Mouse (Mus musculus) lung, adult 2 months (tissue): Measurements from ENCODE around the gene Sdr39u1. TPM values are rescaled to one million over a fixed set of nuclear protein-coding genes. Genes with fewer than 3 reads are reported as not detected.

Experiments
- DNase-seq: peaks from one replicate; pipeline ENCODE4 v3.0.0; 2022
- H3K4me1 ChIP-seq: fragments of 200-500 bp; 2 replicates; pipeline ENCODE4 v1.6.1; 2011; ENCODE audit warnings: low read length; ENCODE audit not compliant: control insufficient read depth, insufficient read depth
- H3K4me3 ChIP-seq: fragments of 200-500 bp; replicated peaks from 2 replicates; pipeline ENCODE3; 2011; ENCODE audit warnings: low read depth, mild to moderate bottlenecking, control low read depth, low read length; ENCODE audit errors: extremely low read depth
- CTCF ChIP-seq: fragments of 200-500 bp; IDR thresholded peaks from 2 replicates; pipeline ENCODE4 v1.5.1; 2011; ENCODE audit warnings: mild to moderate bottlenecking, low read length, control low read depth; ENCODE audit not compliant: insufficient read depth
- POLR2A ChIP-seq: fragments of 200-500 bp; IDR thresholded peaks from 2 replicates; pipeline ENCODE4 v1.6.1; 2011; ENCODE audit warnings: low read depth, mild to moderate bottlenecking, control low read depth, low read length, borderline replicate concordance; ENCODE audit errors: extremely low read depth
- WGBS: fragments of 180-500 bp; shearing (Covaris S2); methylation state at CpG from one replicate; pipeline ENCODE4 v1.1.7; 2018; 5-methylcytosine and 5-hydroxymethylcytosine counted together
- polyA plus RNA-seq: library from polyadenylated mRNA; depleted of rRNA; stranded (reverse); fragments of >200 nt; gene quantifications from 2 replicates; pipeline ENCODE4 v1.2.3, GENCODE M21; 2012

Gene Sdr39u1
- polyA plus RNA-seq, 1 experiment = 51.9 TPM

GRCm38 (mm10) chr14:55922475-55923232 is 22.6 kb upstream of the Sdr39u1 start:
- no peak for DNase-seq
- TF ChIP-seq CTCF (no peak), POLR2A (no peak)
- 45% methylated on average over 7 of the region's 7 CpGs for WGBS
- H3K4me1 ChIP-seq = no peaks in the 10 kb centered on the region
- H3K4me3 ChIP-seq = no peak overlapping the region

GRCm38 (mm10) chr14:55918240-55919082 is 18.4 kb upstream of the Sdr39u1 start:
- peak; percentile 37 for DNase-seq
- no peak for TF ChIP-seq POLR2A
- TF ChIP-seq CTCF = peak; percentile 38
- WGBS = 21% methylated on average over 14 of the region's 14 CpGs
- no peaks in the 10 kb centered on the region for H3K4me1 ChIP-seq
- H3K4me3 ChIP-seq = no peak overlapping the region

- no peak for TF ChIP-seq CTCF
- no peak for TF ChIP-seq POLR2A
- H3K4me3 ChIP-seq = no peak overlapping the region
- DNase-seq = no peak
- no peaks in the 10 kb centered on the region for H3K4me1 ChIP-seq
- 46% methylated on average over 4 of the region's 4 CpGs for WGBS
These were observed 13.3 kb upstream of the Sdr39u1 start for GRCm38 (mm10) chr14:55913406-55913805.

- TF ChIP-seq POLR2A = no peak
- no peak for TF ChIP-seq CTCF
- Histone ChIP-seq H3K4me3 (no peak overlapping the region), H3K4me1 (no peaks in the 10 kb centered on the region)
- no peak for DNase-seq
- WGBS = 6% methylated on average over 1 of the region's 1 CpGs
These were observed 5.4 kb upstream of the Sdr39u1 start for GRCm38 (mm10) chr14:55905518-55905917.

- Histone ChIP-seq H3K4me1 (peaks cover 4% of the 10 kb centered on the region), H3K4me3 (peak overlapping the region; percentile 73)
- TF ChIP-seq CTCF (no peak), POLR2A (no peak)
- 9% methylated on average over 12 of the region's 12 CpGs for WGBS
- no peak for DNase-seq
These were observed 292 bp upstream of the Sdr39u1 start for GRCm38 (mm10) chr14:55900414-55900755.

GRCm38 (mm10) chr14:55898947-55899346 is 1.1 kb downstream of the Sdr39u1 start:
- DNase-seq = no peak
- 89% methylated on average over 7 of the region's 7 CpGs for WGBS
- H3K4me3 ChIP-seq = no peak overlapping the region
- TF ChIP-seq CTCF = no peak
- no peak; the same call in 1 of the 2 replicates for TF ChIP-seq POLR2A
- peaks cover 4% of the 10 kb centered on the region for H3K4me1 ChIP-seq

GRCm38 (mm10) chr14:55897671-55898070 is 2.4 kb downstream of the Sdr39u1 start:
- no peak for DNase-seq
- 92% methylated on average over 12 of the region's 12 CpGs for WGBS
- TF ChIP-seq POLR2A (no peak), CTCF (no peak)
- Histone ChIP-seq H3K4me3 (no peak overlapping the region), H3K4me1 (peaks cover 4% of the 10 kb centered on the region)

- no peak for TF ChIP-seq CTCF
- TF ChIP-seq POLR2A = no peak
- H3K4me3 ChIP-seq = no peak overlapping the region
- 65% methylated on average over 24 of the region's 24 CpGs for WGBS
- peaks cover 14% of the 10 kb centered on the region for H3K4me1 ChIP-seq
- no peak for DNase-seq
These were observed 13.3 kb downstream of the Sdr39u1 start for GRCm38 (mm10) chr14:55886571-55887382.

GRCm38 (mm10) chr14:55885791-55886271 is 14.3 kb downstream of the Sdr39u1 start:
- TF ChIP-seq CTCF (no peak), POLR2A (peak; percentile 63; the same call in 1 of the 2 replicates)
- Histone ChIP-seq H3K4me1 (peaks cover 14% of the 10 kb centered on the region), H3K4me3 (peak overlapping the region; percentile 70)
- DNase-seq = peak; percentile 51
- WGBS = 2% methylated on average over 16 of the region's 16 CpGs
